Mouse (Mus musculus): ENCODE data around the gene Fance.

DNA sequence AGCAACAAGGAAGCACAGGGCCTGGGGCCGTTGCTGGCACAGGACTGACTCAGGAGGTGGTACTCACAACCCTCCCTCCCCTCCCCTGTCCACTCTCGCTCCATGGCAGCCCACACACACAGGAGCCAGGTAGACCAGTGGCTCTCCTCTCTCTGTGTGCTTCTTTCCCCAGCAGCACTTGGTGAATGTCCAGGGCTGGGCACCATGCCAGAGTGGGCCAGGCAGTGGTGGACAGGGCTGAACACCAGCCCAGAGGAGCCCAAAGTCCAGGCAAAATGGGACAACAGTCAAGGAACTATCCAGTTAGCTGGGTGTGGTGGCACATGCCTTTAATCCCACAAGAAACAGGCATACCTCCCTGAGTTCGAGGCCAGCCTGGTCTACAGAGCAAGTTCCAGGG lies 23.1 kb upstream of the Fance start:
- TF ChIP-seq CTCF (IDR thresholded peaks at IDR 0.05; ENCODE audit: control insufficient read depth, insufficient read depth, insufficient read length) (no peak), USF1 (IDR thresholded peaks at IDR 0.05; ENCODE audit: low read depth) (no peak), MYOG (IDR thresholded peaks at IDR 0.05; ENCODE audit: control insufficient read depth, extremely low read depth, insufficient read length) (no peak), CEBPB (IDR thresholded peaks at IDR 0.05; ENCODE audit: low read depth) (no peak)

Data from C2C12 (cell line).